Comparison of ENCODE assay signal across 17 mouse cellular contexts in the genomic region with DNA sequence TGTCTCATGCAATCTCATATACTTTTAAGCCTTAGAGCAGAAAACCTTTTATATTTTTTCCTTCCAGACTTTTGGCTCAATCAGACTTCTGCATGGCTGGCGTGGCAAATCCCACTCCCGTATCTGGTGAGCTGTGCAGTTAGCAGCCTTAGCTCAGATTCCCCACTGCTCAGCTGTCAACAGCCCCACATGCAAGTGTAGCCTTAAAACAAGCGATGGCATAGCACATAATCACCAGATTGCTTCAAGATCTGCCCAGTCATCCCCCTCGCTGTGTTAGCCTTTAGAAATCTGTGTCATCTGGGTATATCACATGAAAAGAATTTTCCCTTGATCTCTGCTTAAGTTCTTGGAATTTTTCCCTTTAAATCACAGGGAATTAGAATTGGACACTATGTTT.
A peak's percentile ranks its signal among the peaks of the same experiment; 100 is the strongest.
DNase-seq lines count a peak whose midpoint lies in the region; ATAC-seq lines count a peak whose summit lies in the region.
"Had no signal": no experiment of that assay in that cellular context is flagged by ENCODE, and none has a peak within 500 bp of the region (broad histone marks: within the 10 kb centered on the region; RNA-seq: fewer than 3 reads in every experiment).

No protein-coding gene starts in this region.

- H3K4me3 ChIP-seq in embryonic facial prominence, embryonic 14.5 days (ENCODE audit: low read depth, low read length) = no peak overlapping the region
- H3K4me3 ChIP-seq in embryonic facial prominence, embryonic 10.5 days = no peak overlapping the region
- no peak overlapping the region for H3K4me3 ChIP-seq in neural tube, embryonic 15.5 days (replicated peaks)
- H3K4me3 ChIP-seq: limb, embryonic 10.5 days; liver, embryonic 12.5 days; stomach, embryonic 15.5 days had no signal

- no peaks in the 10 kb centered on the region for H3K36me3 ChIP-seq in embryonic facial prominence, embryonic 14.5 days (ENCODE audit: control insufficient read depth, insufficient read depth, low read length)
- H3K36me3 ChIP-seq in embryonic facial prominence, embryonic 10.5 days (replicated peaks) = no peaks in the 10 kb centered on the region
- H3K36me3 ChIP-seq in neural tube, embryonic 15.5 days = no peaks in the 10 kb centered on the region
- H3K36me3 ChIP-seq: limb, embryonic 10.5 days; liver, embryonic 12.5 days; stomach, embryonic 15.5 days had no signal

- no peak overlapping the region for H3K27ac ChIP-seq in embryonic facial prominence, embryonic 14.5 days (replicated peaks; ENCODE audit: low read depth, low read length)
- H3K27ac ChIP-seq in embryonic facial prominence, embryonic 10.5 days (replicated peaks) = no peak overlapping the region
- no peak overlapping the region for H3K27ac ChIP-seq in neural tube, embryonic 15.5 days (replicated peaks)
- H3K27ac ChIP-seq: kidney, postnatal 0 days; limb, embryonic 10.5 days; liver, embryonic 12.5 days; stomach, embryonic 15.5 days had no signal

- 37% methylated on average over 4 of the region's 4 CpGs for WGBS in embryonic facial prominence, embryonic 14.5 days
- 64% methylated on average over 4 of the region's 4 CpGs for WGBS in embryonic facial prominence, embryonic 10.5 days
- WGBS in neural tube, embryonic 15.5 days = 73% methylated on average over 4 of the region's 4 CpGs

- H3K27me3 ChIP-seq in embryonic facial prominence, embryonic 14.5 days (replicated peaks; ENCODE audit: control insufficient read depth, insufficient read depth, low read length) = no peaks in the 10 kb centered on the region
- no peaks in the 10 kb centered on the region for H3K27me3 ChIP-seq in embryonic facial prominence, embryonic 10.5 days (replicated peaks; ENCODE audit: low read depth, poor library complexity, severe bottlenecking)
- H3K27me3 ChIP-seq in neural tube, embryonic 15.5 days (replicated peaks) = no peaks in the 10 kb centered on the region
- H3K27me3 ChIP-seq: liver, embryonic 12.5 days; stomach, embryonic 15.5 days had no signal

- ATAC-seq in embryonic facial prominence, embryonic 14.5 days (ENCODE audit: low read depth) = no peak
- no peak for ATAC-seq in neural tube, embryonic 15.5 days (ENCODE audit: low FRiP score)
- ATAC-seq: intestine, embryonic 16.5 days; liver, embryonic 12.5 days had no signal

- DNase-seq in embryonic facial prominence, embryonic 14.5 days (ENCODE audit: low spot score) = peak; percentile 8
- no peak for DNase-seq in embryonic facial prominence, embryonic 10.5 days (ENCODE audit: low spot score)
- DNase-seq in layer of hippocampus, adult 11-12 months (ENCODE audit: low spot score) = peak; percentile 19
- DNase-seq in layer of hippocampus, postnatal 25 days (ENCODE audit: extremely low spot score in 1 of 2, low spot score in 1 of 2) = no peak
- peak; percentile 75 for DNase-seq in brain, adult 2 months (ENCODE audit: low read depth, low spot score)
- peak; percentile 42 to 56 for DNase-seq in cerebellum, postnatal 25 days
- no peak for DNase-seq in lung, postnatal 4 days
- DNase-seq: adrenal gland, adult 8-10 months; gastrocnemius, postnatal 25 days; lung, embryonic 14.5 days; thymus, adult 2 months had no signal

- no peak overlapping the region for H3K4me2 ChIP-seq in embryonic facial prominence, embryonic 14.5 days (ENCODE audit: low read depth, low read length)
- H3K4me2 ChIP-seq in neural tube, embryonic 15.5 days = no peak overlapping the region
- H3K4me2 ChIP-seq: liver, embryonic 12.5 days; lung, embryonic 14.5 days; stomach, embryonic 15.5 days had no signal

- H3K9ac ChIP-seq in embryonic facial prominence, embryonic 14.5 days (ENCODE audit: low read depth, low read length) = no peak overlapping the region
- no peak overlapping the region for H3K9ac ChIP-seq in neural tube, embryonic 15.5 days (replicated peaks)
- H3K9ac ChIP-seq: liver, embryonic 12.5 days; lung, embryonic 14.5 days; stomach, embryonic 15.5 days had no signal

- H3K4me1 ChIP-seq in embryonic facial prominence, embryonic 14.5 days (ENCODE audit: control insufficient read depth, insufficient read depth, low read length) = no peaks in the 10 kb centered on the region
- no peaks in the 10 kb centered on the region for H3K4me1 ChIP-seq in embryonic facial prominence, embryonic 10.5 days
- H3K4me1 ChIP-seq in neural tube, embryonic 15.5 days = no peaks in the 10 kb centered on the region
- H3K4me1 ChIP-seq: limb, embryonic 10.5 days; liver, embryonic 12.5 days; stomach, embryonic 15.5 days had no signal

- H3K9me3 ChIP-seq in embryonic facial prominence, embryonic 14.5 days (ENCODE audit: control insufficient read depth, low read length) = no peaks in the 10 kb centered on the region
- H3K9me3 ChIP-seq in embryonic facial prominence, embryonic 10.5 days = no peaks in the 10 kb centered on the region
- H3K9me3 ChIP-seq in neural tube, embryonic 15.5 days (replicated peaks) = no peaks in the 10 kb centered on the region
- H3K9me3 ChIP-seq: limb, embryonic 10.5 days; liver, embryonic 12.5 days; stomach, embryonic 15.5 days had no signal

Comparison
In these comparisons a context has a peak if more than half of its experiments do, and no peak if none do; other contexts are left out.
1. DNase-seq: peak in embryonic facial prominence, embryonic 14.5 days (single experiment), layer of hippocampus, adult 11-12 months (single experiment), brain, adult 2 months (single experiment) and cerebellum, postnatal 25 days (2 of 2); none in embryonic facial prominence, embryonic 10.5 days (single experiment), layer of hippocampus, postnatal 25 days (0 of 2) and lung, postnatal 4 days (0 of 2).